Mouse (Mus musculus): Measurements from ENCODE around the gene Pla1a. TPM values are rescaled to one million over a fixed set of nuclear protein-coding genes. Genes with fewer than 3 reads are reported as not detected.

Gene Pla1a
- total RNA-seq, 2 experiments from 2014 or later = not detected

GRCm38 (mm10) chr16:38390322-38390721, 42.6 kb downstream of the Pla1a start:
- no peak for ATAC-seq (replicated peaks; ENCODE audit: poor library complexity)

GRCm38 (mm10) chr16:38389284-38389893, 43.6 kb downstream of the Pla1a start:
- ATAC-seq (replicated peaks; ENCODE audit: poor library complexity) = no peak

DNA sequence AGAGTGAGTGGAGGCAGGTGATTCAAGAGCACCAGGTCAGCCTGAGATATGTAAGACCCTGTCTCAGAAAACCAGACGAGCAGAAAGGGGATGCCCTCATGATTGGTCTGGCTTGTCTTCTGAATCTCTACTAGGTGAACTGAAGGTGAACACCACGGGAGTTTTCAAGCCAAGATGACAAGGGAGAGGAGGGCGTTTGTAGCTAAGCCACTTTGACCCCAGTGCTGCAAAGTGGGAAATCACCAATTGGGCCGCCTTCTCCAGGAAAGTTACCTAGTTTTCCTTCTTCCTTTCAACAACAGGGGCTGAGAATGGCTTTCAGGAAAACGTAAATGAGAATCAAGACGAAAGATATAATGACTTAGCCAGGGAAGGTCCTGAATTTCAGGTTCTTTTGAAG, 44.2 kb downstream of the Pla1a start:
- no peak for ATAC-seq (replicated peaks; ENCODE audit: poor library complexity)

DNA sequence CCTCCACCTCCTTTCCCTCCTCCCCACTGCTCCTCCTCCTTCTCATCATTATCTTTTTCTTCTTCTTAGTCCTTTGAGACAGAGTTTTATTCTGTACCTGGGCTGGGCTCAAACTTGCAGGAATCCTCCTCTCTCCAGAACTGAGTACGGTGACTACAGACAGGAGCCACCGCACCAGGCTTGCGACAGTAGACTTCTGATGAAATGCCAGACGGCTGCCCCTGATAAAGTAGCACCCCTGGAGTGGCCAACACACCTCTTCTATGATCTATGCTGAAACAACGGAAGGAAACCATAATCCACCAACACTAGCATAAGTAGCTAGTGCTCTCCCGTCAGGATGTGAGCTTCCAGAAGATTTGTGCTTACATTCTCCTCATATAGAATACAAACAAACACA, 45.6 kb downstream of the Pla1a start:
- no peak for ATAC-seq (replicated peaks; ENCODE audit: poor library complexity)

DNA sequence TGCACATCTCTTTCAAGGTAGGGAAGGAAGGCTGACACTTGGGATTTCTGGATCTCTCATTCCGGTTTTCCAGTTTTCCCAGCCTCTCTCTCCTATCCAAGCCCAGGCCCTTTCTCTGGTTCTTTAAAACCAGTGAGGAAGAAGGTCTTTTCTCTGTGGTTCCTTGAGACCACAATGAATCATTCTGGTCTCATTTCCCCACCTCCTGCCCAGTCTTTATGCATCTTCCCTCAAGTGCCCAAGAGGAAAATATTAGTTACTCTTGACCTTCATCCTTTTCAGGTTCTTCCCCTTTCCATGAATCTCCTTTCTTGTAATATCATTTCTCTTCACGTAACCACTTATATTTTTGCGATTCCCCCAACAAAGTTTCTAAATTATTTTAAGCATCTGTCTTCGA, 47.2 kb downstream of the Pla1a start:
- ATAC-seq (replicated peaks; ENCODE audit: poor library complexity) = peak; percentile 40

- ATAC-seq (replicated peaks; ENCODE audit: poor library complexity) = no peak
Observed at GRCm38 (mm10) chr16:38385184-38385634, 47.7 kb downstream of the Pla1a start.

- peak; percentile 91 for ATAC-seq (replicated peaks; ENCODE audit: poor library complexity)
Observed at GRCm38 (mm10) chr16:38383683-38384082, 49.3 kb downstream of the Pla1a start.

DNA sequence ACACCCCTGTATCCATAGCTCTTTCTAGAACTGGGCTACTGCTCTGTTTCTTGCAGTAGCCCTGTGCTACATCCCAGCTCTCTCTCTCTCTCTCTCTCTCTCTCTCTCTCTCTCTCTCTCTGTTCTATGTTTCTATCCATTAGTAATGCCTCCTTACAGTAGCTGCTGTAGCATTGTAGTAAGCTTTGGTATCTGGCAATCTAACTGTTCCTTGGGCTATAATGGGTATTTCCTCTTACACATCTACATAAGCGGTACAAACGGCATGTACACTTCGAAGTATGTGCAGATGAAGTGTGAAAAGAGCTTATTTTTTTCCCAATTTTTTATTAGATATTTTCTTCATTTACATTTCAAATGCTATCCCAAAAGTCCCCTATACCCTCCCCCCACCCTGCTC, 53.0 kb downstream of the Pla1a start:
- ATAC-seq (replicated peaks; ENCODE audit: poor library complexity) = no peak

GRCm38 (mm10) chr16:38379493-38379892, 53.5 kb downstream of the Pla1a start:
- no peak for ATAC-seq (replicated peaks; ENCODE audit: poor library complexity)

DNA sequence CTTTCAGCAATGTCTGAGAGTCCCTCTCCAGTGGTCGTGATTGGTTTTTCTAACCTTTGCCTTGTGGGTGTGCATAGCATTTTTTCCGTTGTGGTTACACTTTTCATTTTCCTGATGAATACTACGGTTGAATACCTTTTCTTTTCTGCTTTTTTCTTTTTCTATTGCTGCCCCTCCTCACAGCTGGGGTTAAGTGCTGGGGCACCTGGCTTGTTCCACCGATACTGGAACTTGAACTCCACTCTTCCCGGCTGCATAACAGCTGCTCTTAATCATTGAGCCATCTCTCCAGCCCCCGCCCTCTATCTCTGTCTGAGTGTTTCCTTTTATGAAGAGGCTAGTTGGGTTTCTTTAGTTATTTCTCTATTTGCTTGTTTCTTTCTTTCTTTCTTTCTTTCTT, 53.9 kb downstream of the Pla1a start:
- ATAC-seq (replicated peaks; ENCODE audit: poor library complexity) = no peak

- no peak for ATAC-seq (replicated peaks; ENCODE audit: poor library complexity)
Observed at GRCm38 (mm10) chr16:38378591-38378990, 54.4 kb downstream of the Pla1a start.

DNA sequence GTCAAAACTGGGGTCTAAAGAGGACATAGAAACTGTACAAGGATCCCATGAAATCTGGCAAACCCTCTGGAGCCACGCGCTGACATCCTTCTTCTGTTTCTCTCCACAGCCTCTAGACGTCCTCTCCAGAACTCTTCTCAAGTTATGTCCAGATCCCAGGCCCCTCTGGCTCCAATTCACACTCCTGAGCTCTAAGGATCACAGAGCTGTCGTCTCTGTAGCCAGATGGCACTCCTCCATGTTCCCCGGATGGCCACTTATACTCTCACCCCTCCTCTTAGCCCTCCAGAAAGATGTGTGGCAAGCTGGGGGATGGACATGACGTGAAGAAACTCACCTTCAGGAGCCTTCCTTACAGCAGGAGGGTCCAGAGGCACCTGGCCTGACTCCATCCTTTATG, 55.4 kb downstream of the Pla1a start:
- ATAC-seq (replicated peaks; ENCODE audit: poor library complexity) = no peak

GRCm38 (mm10) chr16:38376841-38377249, 56.1 kb downstream of the Pla1a start:
- ATAC-seq (replicated peaks; ENCODE audit: poor library complexity) = peak; percentile 47

- ATAC-seq (replicated peaks; ENCODE audit: poor library complexity) = peak; percentile 35
Observed at GRCm38 (mm10) chr16:38376163-38376840, 56.6 kb downstream of the Pla1a start.

DNA sequence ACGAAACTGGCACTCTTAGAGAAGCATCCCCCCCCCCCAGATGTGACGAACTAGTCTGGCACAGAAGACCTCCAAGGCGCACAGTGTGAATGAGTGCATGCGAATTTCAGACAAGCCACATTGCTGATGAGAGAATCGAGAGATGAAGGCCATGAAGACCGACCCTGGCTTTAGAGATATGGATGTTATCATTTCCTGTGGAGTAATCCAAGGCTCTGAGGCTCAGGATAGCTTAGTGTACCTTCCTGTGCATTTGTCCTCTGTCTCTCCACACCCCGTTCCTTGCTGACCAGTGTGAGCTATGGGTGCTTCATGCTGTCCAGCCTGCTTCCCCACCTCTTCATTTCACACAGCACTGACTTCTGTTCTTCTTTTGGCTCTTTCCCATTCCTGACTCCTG, 57.8 kb downstream of the Pla1a start:
- no peak for ATAC-seq (replicated peaks; ENCODE audit: poor library complexity)

DNA sequence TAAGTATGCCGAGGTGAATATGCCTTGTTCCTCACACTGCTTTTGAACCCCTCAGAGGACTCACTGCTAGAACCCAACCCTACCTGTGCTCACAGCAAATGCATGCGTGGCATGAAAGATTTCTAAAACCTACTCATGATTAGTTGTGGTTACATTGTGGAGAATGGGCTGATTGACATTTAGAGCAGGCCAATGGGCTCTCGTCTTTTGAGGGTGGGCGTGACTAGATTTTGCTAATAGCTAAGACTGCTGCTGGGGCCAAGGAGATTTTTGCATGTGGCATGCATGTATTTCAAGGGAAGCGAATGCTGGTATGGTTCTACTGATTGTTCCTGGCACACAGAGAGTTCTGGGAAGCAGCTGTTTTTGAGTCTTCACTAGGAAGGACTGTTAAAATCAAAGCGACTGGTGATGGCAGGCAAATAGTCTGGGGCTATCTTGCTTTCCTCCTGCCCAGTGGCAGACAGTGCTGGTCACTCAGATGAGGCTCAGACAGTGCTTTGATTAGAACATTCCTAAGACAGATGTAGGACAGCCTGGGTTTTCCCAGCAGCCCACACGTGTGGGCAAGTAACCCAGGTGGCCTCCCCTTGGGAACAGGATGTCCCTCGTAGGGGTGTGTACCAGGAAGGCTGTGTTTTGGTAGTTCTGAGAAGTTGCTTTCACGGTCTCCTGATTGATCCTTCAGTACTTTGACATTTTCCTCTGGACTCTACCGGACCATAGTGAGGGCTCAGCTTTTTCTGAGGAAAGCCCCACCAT, 58.4 kb downstream of the Pla1a start:
- ATAC-seq (replicated peaks; ENCODE audit: poor library complexity) = peak; percentile 49

DNA sequence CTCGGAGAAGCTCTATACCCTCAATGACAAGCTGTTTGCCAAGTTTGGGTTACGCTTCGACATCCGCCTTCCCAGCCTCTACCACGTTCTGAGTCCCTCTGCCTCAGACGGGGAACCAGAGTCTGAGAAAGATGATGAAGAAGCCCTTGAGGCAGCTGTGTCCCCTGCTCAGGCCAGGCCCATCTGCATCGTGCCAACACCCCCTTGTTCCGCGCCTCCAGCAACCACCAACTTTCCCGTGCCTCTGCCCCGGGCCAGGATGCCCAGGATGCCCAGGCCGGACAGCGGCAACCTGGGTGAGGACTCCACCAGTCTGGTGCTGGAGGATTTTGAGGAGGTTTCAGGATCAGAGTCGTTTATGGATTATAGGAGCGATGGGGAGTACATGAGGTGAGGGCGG, 59.0 kb downstream of the Pla1a start:
- ATAC-seq (replicated peaks; ENCODE audit: poor library complexity) = no peak

GRCm38 (mm10) chr16:38373439-38373838, 59.5 kb downstream of the Pla1a start:
- no peak for ATAC-seq (replicated peaks; ENCODE audit: poor library complexity)

GRCm38 (mm10) chr16:38372876-38373275, 60.1 kb downstream of the Pla1a start:
- no peak for ATAC-seq (replicated peaks; ENCODE audit: poor library complexity)

GRCm38 (mm10) chr16:38371705-38372296, 61.1 kb downstream of the Pla1a start:
- peak; percentile 84 for ATAC-seq (replicated peaks; ENCODE audit: poor library complexity)

GRCm38 (mm10) chr16:38370633-38371374, 62.1 kb downstream of the Pla1a start:
- no peak for ATAC-seq (replicated peaks; ENCODE audit: poor library complexity)

All from megakaryocyte progenitor cell, adult 5-6 weeks (primary cell).